Mouse (Mus musculus) ES-E14 (cell line): ENCODE measurements around the gene Slc22a3.

ENCODE experiments used
- CHD2 ChIP-seq: IDR thresholded peaks from 2 replicates; pipeline ENCODE4 v1.6.1; 2014; ENCODE audit warnings: mild to moderate bottlenecking, low read depth, low read length, inconsistent platforms
- HCFC1 ChIP-seq: IDR thresholded peaks from 2 replicates; pipeline ENCODE4 v1.6.1; 2012; ENCODE audit warnings: low read length, inconsistent platforms, borderline replicate concordance; ENCODE audit not compliant: insufficient read depth
- MAFK ChIP-seq: IDR thresholded peaks from 2 replicates; pipeline ENCODE4 v1.6.1; 2014; ENCODE audit warnings: mild to moderate bottlenecking, low read depth, low read length, inconsistent platforms; ENCODE audit not compliant: insufficient read depth
- ZC3H11A ChIP-seq: IDR thresholded peaks from 2 replicates; pipeline ENCODE4 v1.6.1; 2012; ENCODE audit warnings: low read depth, mild to moderate bottlenecking, inconsistent platforms, low read length, borderline replicate concordance
- ZNF384 ChIP-seq: IDR thresholded peaks from 2 replicates; pipeline ENCODE4 v1.6.1; 2012; ENCODE audit warnings: low read depth, low read length, inconsistent platforms

DNA sequence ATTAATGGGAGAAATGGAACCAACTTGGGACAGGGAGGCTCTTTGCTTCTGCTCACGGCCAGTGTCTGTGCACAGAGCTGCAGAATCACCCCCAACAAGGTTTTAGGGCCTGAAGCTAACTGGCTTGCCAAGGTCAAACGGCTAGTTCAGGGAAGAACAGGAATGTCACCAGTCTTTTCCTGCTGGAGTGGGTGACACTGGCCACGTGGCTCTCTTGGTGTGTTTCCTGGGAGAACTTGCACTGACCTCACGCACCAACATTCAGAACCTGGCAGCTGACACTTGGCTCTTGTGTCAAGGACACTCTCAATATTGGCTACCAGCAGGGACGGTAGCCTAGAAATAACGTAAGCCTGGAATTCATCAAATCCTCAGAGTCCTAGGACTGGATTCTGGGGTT, 22.6 kb upstream of the Slc22a3 start:
- TF ChIP-seq MAFK (no peak), CHD2 (no peak), ZC3H11A (no peak), ZNF384 (no peak), HCFC1 (no peak)
